Mouse (Mus musculus): ENCODE measurements around the gene Sephs2. TPM values are rescaled to one million over a fixed set of nuclear protein-coding genes. Genes with fewer than 3 reads are reported as not detected.

Gene Sephs2
- total RNA-seq, 2 experiments from 2014 or later = 26.7 to 31.4 TPM

GRCm38 (mm10) chr7:127243361-127243867 is 30.4 kb downstream of the Sephs2 start:
- intact Hi-C loops (cut with DNase I) = no loop called here
- DNase-seq = no peak

GRCm38 (mm10) chr7:127234777-127235176 is 39.1 kb downstream of the Sephs2 start:
- intact Hi-C loops (cut with DNase I) = loop anchor here (1.0 kb wide), 1 partner anchor 38 kb away; the partner anchor contains the start of gene Cd2bp2
- no peak for DNase-seq

GRCm38 (mm10) chr7:127233765-127234164 is 40.1 kb downstream of the Sephs2 start:
- intact Hi-C loops (cut with DNase I) = loop anchor here (1.0 kb wide), 1 partner anchor 37 kb away; the partner anchor contains the start of gene Cd2bp2
- no peak for DNase-seq

- no peak for DNase-seq
- intact Hi-C loops (cut with DNase I) = no loop called here
These were observed 40.5 kb downstream of the Sephs2 start for GRCm38 (mm10) chr7:127233368-127233749.

- intact Hi-C loops (cut with DNase I) = no loop called here
- peak; percentile 84 to 89 for DNase-seq
These were observed 41.1 kb downstream of the Sephs2 start, which contains the start of the genes Zfp553 and Sept1 for GRCm38 (mm10) chr7:127232622-127233367. Zfp553 (plus strand) TSS chr7:127233061. Sept1 (minus strand) TSS chr7:127233130.

GRCm38 (mm10) chr7:127231826-127232621 is 41.8 kb downstream of the Sephs2 start:
- no peak for DNase-seq
- intact Hi-C loops (cut with DNase I) = no loop called here

GRCm38 (mm10) chr7:127231376-127231775 is 42.5 kb downstream of the Sephs2 start:
- intact Hi-C loops (cut with DNase I) = no loop called here

GRCm38 (mm10) chr7:127228615-127229303 is 45.1 kb downstream of the Sephs2 start:
- DNase-seq = peak; percentile 77 to 84
- intact Hi-C loops (cut with DNase I) = loop anchor here (1.0 to 5.0 kb wide), 3 partner anchors 15 to 111 kb away; no protein-coding TSS in a partner anchor

More at GRCm38 (mm10) chr7:127231376-127231775, 42.5 kb downstream of the Sephs2 start:
- DNase-seq = no peak

- no peak for DNase-seq
- intact Hi-C loops (cut with DNase I) = loop anchor here (5.0 kb wide), 1 partner anchor 108 kb away; no protein-coding TSS in a partner anchor
These were observed 48.5 kb downstream of the Sephs2 start for GRCm38 (mm10) chr7:127225147-127225995.

- DNase-seq = no peak
- intact Hi-C loops (cut with DNase I) = loop anchor here (5.0 kb wide), 1 partner anchor 107 kb away; no protein-coding TSS in a partner anchor
These were observed 49.2 kb downstream of the Sephs2 start for GRCm38 (mm10) chr7:127224616-127225015.

GRCm38 (mm10) chr7:127223515-127224478 is 50.1 kb downstream of the Sephs2 start:
- DNase-seq = no peak
- intact Hi-C loops (cut with DNase I) = no loop called here

- intact Hi-C loops (cut with DNase I) = no loop called here
- DNase-seq = no peak
These were observed 50.7 kb downstream of the Sephs2 start for GRCm38 (mm10) chr7:127223106-127223505.

Other genes starting within 250 kb of the Sephs2 start
- 10 to 100 TPM; 66.5 to 71.5 TPM for gene Maz, start 247.0 kb downstream of the Sephs2 start, total RNA-seq (2021)
- 1 to 10 TPM; 1.0 to 2.6 TPM for gene Kif22, start 231.6 kb downstream of the Sephs2 start, total RNA-seq (2021)
- not detected for gene Zg16, start 186.7 kb downstream of the Sephs2 start, total RNA-seq (2021)
- gene AI467606, start 182.7 kb downstream of the Sephs2 start, total RNA-seq (2021) = 1 to 10 TPM; 1.6 to 1.9 TPM
- not detected for gene Qprt, start 151.8 kb downstream of the Sephs2 start, total RNA-seq (2021)
- gene Spn, start 136.2 kb downstream of the Sephs2 start, total RNA-seq (2021) = under 1 TPM; 0.76 to 0.92 TPM
- gene Cd2bp2, start 78.0 kb downstream of the Sephs2 start, total RNA-seq (2021) = 10 to 100 TPM; 36.9 to 38.0 TPM
- 10 to 100 TPM; 24.6 to 26.4 TPM for gene Tbc1d10b, start 65.6 kb downstream of the Sephs2 start, total RNA-seq (2021)
- 1 to 10 TPM; 2.4 to 2.5 TPM for gene Mylpf, start 65.2 kb downstream of the Sephs2 start, total RNA-seq (2021)
- gene Zfp553, start 41.0 kb downstream of the Sephs2 start, total RNA-seq (2021) = 1 to 10 TPM; 6.0 to 6.6 TPM
- gene Sept1, start 40.9 kb downstream of the Sephs2 start, total RNA-seq (2021) = 1 to 10 TPM; 2.8 TPM
- 10 to 100 TPM; 19.1 TPM for gene Zfp771, start 29.8 kb downstream of the Sephs2 start, total RNA-seq (2021)
- gene Dctpp1, start 13.3 kb downstream of the Sephs2 start, total RNA-seq (2021) = 10 to 100 TPM; 40.7 to 45.0 TPM
- 1 to 10 TPM; 1.2 to 1.5 TPM for gene Itgal, start 22.2 kb upstream of the Sephs2 start, total RNA-seq (2021)
- 10 to 100 TPM; 34.8 to 35.5 TPM for gene Zfp768, start 71.5 kb upstream of the Sephs2 start, total RNA-seq (2021)
- 1 to 10 TPM; 5.0 to 5.6 TPM for gene Zfp747, start 102.0 kb upstream of the Sephs2 start, total RNA-seq (2021)
- 1 to 10 TPM; 2.2 to 3.2 TPM for gene 9130019O22Rik, start 113.1 kb upstream of the Sephs2 start, total RNA-seq (2021)
- 1 to 10 TPM; 4.5 to 4.9 TPM for gene E430018J23Rik, start 119.6 kb upstream of the Sephs2 start, total RNA-seq (2021)
- 1 to 10 TPM; 2.9 to 4.2 TPM for gene Zfp764, start 132.8 kb upstream of the Sephs2 start, total RNA-seq (2021)
- 1 to 10 TPM; 2.5 to 3.9 TPM for gene Zfp688, start 148.0 kb upstream of the Sephs2 start, total RNA-seq (2021)
- 1 to 10 TPM; 1.4 to 1.7 TPM for gene Zfp689, start 175.1 kb upstream of the Sephs2 start, total RNA-seq (2021)
- gene Prr14, start 185.6 kb upstream of the Sephs2 start, total RNA-seq (2021) = 10 to 100 TPM; 25.8 to 28.1 TPM
- gene Fbrs, start 205.1 kb upstream of the Sephs2 start, total RNA-seq (2021) = 10 to 100 TPM; 32.2 to 35.0 TPM
- gene Srcap, start 237.9 kb upstream of the Sephs2 start, total RNA-seq (2021) = 10 to 100 TPM; 52.1 to 58.8 TPM
- 10 to 100 TPM; 10.3 to 10.5 TPM for gene Gm42715, start 245.5 kb upstream of the Sephs2 start, total RNA-seq (2021)

Data from heart, postnatal 36 days (tissue).